Mouse (Mus musculus) layer of hippocampus, adult 9-10 months (tissue): Measurements from ENCODE around the gene Map3k3.
"Not testable (repeated sequence)": the region's sequence is repeated elsewhere in the genome, so short reads cannot be mapped to it uniquely, and the experiment has no call there.

Experiments
- DNase-seq: peaks from one replicate; pipeline ENCODE4 v3.0.0; 2022; ENCODE audit warnings: low spot score

Gene Map3k3

DNA sequence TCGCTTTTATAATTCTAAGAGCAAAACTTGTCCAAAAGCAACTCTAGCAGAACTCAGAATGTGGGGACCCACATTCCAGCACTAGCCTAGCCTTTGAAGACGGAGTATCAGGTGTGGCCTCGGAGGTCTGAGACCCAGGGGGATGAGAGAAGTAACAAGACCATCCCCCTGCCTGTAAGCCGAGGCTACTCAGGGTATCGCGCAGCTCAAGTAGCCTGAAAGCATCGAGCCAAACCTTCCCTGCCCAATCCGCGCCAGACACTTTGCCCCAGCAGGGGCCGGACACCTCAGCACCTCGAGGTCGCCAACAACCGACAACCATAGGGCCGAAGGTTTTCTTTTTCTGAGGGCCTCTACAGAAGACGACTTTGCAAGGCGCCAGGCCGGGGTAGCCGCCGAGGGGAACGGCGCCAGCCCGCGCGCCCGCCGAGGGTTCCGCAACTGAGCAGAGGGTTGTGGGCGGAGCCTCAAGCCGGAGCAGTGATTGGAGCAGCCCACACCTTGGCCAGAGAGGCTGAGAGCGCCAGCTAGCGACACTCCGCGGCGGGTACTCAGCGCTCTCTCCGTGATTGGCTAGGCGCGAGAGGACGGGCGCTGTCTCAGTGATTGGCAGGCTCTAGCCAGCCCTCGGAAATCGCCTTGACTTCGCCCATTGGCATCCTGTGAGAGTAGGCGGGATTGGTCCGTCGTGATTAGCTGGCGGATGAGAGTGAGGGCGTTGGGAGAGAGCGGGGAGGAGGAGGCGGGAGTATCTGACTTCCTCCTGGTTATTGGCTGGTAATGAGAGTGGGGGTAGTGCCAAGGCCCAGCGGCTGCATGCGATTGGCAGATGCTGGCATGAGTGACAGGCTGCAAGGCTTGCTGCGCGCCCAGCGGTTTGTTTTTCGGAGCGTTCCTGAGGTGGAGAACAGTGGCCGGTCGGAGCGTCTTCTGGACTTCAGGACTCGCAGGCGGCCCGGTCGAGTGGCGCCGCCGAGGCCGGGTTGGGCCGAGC is at the start of gene Map3k3:
Map3k3 (plus strand) TSS at position 906 of the 994 bp plus-strand sequence.
- DNase-seq = peak; percentile 99

DNA sequence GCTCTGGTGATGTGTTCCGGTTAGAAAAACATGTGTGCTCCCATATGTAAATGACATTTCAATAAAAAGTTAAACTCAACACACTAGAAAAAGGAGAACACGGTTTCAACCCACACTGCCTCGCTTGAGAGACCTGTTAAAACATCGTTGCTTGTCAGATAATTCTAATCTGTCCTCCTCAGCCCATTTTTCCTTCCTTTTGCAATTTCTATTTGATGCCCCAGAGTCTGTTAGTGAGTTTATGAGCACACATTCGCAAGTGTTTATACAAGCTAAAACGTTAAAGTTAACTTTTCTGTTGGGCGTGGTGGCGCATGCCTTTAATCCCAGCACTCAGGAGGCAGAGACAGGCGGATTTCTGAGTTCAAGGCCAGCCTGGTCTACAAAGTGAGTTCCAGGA is 49.4 kb upstream of the Map3k3 start:
- DNase-seq = no peak

DNA sequence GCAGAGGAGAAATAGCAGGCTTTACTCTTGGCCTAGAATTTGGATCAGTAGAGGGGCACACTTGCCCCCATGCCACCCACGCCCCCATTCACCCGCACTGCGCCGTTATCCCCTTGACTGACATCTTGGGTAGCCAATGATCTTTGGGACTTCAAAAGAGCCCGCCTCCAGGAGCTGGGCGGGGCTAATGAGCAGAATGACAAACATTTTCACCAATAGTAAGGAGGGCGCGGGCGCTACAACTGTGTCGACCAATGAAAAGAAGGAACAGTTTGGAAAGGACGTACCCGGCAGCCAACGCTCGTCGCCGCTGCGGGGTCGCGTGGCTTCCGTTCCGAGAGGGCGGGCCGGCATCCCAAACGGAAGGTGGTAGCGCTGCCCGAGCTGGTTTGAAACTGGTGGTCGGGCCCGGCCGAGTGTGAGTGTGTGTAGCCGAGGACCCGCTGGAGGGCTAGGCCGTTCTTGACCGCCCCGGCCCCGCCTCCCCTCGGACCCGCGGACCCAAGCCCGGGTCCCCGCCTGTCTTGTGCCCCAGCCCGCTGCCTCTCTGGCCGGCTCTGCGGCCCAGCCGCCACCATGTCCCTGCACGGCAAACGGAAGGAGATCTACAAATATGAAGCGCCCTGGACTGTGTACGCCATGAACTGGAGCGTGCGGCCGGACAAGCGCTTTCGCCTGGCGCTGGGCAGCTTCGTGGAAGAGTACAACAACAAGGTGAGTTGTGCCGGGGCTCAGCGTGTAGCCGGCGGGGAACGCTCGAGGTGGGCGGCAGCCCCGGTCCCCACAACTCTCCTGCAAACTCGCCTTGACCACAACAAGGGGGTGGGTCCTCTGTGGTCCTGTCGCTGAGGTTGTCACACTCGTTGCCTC is 47.6 kb upstream of the Map3k3 start, which contains the start of gene Dcaf7:
Dcaf7 (plus strand) TSS at position 325 of the 870 bp plus-strand sequence.
- DNase-seq = peak; percentile 100

DNA sequence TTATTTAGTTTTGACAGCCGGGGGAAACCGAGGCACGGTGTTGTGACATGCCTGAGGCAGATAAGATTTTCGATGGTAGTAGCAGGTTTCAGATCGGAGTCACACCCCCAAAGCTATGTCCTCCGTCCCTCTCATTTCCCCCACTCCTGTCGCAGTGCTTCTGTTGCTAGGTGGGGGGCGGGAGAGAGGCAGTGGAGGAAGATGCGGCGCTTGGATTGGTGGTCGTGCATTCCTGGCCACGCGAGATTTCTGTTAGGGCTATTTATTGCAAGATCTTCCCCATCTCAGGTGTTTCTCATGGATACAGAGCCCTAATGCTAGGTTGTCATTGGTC is 47.0 kb upstream of the Map3k3 start:
- no peak for DNase-seq

DNA sequence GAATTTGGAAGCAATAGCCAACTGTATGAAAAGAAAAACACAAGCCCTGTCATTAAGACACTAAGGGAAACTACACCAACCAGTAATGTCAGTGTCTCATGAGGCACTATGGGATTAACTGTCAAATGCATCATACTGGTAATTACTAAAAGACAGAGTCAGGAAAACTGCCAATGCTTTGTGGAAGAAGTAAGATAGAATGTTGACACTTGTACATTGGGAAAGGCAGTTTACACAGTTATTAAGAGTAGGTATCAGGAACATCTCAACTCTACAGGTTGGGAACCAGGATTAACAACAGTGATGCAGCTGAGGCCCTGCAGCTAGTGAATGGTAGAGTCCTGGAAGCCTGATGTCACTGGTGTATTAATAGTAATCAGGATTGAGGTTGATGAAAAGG is 40.1 kb upstream of the Map3k3 start:
- no peak for DNase-seq

DNA sequence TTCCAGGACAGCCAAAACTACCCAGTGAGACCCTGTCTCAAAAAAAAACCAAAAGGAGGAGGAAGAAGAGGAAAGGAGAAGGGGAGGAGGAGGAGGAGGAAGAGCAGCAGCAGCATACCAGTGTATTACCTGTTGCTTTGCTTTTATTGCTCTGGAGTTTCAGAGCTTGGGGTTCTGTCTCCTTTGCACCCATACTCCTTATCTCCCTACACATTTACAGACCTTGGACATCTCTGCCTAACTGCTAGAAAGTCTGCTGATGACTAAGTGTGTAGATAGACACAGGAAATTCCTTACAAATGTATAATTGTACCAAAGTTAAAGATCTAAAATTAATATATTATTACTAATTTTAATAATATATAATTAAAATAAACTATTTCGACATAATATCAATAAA is 39.2 kb upstream of the Map3k3 start:
- no peak for DNase-seq

DNA sequence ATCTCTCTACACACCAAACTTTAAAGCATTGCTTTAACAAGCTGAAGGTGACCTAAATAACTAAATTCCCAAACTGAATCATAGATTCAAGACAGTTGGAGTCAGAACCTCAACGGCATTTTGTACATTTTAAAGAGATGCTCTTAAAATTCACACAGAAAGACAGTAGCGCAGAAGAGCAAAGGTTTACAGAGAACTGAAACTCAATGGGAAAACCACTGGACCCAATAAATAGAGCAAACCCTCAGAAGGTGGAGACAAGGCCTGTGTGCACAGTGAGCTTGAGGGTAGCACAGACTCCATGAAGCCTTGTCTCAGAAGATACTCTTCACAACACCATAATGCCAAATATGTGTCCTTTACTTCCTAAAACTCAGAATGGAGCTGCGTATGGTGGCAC is 38.6 kb upstream of the Map3k3 start:
- no peak for DNase-seq

DNA sequence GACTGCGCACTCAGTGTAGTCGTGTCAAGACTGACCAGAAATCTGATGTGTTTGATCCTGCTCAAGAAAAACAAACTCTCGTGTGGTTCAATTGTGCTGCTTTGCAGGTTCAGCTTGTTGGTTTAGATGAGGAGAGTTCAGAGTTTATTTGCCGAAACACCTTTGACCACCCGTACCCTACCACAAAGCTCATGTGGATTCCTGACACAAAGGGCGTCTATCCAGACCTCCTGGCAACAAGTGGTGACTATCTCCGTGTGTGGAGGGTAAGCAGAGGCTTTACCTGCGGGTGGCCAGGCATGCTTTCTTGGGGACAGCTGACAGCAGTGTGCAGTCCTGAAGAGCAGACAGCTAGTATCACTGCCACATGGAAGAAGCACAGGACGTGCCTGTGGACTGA is 37.8 kb upstream of the Map3k3 start:
- no peak for DNase-seq

DNA sequence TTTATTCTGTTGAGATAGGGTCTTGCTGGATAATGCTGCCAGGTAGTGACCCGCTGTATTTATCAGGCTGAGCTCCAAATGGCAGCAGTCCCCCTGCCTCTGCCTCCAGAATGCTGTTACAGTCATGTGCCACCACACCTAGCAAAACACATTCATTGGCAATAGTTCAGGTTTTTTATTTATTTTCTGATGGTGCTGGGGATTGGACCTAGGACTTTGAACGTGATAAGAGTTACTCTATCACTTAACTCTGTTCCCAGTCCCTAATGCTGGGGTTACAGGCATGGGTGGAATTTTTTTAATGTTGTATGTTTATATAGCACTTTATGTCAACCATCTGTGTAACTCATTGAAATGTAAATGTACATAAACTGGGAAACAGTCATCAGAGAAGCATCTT is 30.5 kb upstream of the Map3k3 start:
- DNase-seq = no peak

DNA sequence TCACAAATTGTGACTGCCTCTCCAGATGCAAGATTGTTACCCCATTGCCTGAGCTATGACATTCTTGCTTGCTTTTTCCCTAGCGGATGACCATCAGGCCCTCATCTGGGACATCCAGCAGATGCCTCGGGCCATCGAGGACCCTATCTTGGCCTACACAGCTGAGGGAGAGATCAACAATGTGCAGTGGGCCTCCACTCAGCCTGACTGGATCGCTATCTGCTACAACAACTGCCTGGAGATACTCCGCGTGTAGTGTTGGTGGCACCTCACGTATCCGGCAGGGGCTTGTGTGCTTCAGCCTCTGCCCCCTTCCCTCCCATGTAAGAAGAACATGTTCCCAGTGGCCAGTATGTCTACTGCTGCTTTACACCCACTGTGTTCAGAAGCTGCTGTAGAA is 29.8 kb upstream of the Map3k3 start:
- no peak for DNase-seq

DNA sequence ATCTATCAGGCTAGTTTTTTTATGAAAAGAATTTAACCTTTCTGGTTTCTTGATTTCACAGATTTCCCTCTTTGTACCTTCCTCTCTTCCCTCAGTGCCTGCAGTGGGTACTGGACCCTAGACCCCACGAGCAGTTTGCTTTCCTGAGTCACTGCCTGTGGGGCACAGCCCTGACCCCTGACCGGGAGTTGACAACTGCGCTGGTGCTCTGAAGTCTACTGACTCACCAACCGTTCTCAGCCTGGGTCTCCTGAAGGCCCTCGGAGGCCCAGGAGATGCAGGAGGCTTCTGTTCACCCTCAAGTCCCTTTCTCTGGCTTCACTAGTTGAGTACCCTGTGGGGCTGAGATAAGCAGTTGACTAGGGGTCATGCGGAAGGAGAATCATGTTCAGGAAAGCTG is 29.1 kb upstream of the Map3k3 start:
- no peak for DNase-seq

DNA sequence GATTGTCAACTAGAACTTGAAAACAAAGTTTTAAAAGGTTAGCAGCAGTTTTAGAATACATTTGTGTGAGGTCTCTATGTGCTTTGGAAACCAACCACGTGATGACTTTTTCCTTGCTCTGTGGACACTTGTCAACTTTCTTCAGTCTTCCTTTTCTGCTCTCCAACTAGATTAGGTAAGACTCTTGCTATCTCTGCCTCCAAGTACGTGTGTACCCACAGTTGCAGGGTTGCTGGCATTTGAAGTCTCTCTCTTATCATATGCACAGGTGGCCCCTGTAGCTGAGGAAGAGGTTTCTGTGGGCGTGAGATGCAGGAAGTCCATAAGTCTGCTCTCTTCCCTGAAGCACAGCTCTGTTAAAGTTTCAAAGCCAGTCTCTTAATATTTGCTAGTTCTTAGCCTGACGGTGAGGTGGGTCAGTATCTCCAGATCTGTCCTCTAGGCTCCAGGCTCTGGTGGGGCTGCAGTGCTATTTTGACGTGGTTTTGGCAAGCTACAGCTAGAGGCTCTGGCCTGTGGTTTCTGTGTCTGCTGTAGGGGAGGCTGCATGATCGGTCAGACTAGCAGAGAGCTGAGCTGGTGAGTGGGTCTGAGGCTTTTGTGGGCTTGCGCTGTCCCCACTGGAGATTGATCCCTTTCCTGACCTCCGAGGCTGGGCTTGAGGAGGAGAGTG is 27.5 kb upstream of the Map3k3 start:
- DNase-seq = no peak

DNA sequence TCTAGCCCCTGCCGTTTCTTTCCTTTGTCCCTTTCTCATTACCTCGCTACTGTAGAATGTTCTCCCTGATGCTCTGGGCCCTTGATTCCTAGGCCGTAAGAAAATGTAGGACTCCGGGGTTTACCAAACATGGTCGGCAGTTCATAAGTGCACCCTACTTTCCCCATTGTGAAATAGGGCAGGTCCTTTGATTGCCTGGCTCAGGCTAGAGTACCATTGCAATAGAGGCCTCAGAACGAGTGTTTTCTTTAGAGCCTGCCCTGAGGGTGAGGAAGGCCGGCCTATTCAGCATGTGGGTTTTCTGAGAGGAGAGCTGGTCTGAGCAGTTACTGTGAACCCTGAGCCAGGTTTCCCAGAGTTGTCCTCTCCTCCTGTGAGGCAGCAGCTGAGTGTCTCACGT is 26.4 kb upstream of the Map3k3 start:
- no peak for DNase-seq

DNA sequence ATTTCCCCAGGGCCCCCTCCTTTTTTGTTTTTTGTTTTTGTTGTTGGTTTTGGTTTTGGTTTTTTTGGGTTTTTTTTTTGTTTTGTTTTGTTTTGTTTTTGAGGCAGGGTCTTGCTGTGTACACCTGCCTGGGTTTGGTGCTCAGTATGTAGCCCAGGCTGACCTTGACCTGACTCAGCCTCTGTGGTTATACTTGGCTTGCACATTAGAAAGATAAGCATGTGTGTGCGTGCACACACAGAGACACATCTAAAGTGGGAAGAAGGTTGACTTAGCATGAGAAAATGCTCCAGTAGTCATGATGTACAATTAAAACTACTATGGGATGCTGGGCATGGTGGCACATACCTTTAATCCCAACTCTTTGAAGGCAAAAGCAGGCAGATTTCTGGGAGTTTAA is 23.9 kb upstream of the Map3k3 start:
- DNase-seq = no peak

DNA sequence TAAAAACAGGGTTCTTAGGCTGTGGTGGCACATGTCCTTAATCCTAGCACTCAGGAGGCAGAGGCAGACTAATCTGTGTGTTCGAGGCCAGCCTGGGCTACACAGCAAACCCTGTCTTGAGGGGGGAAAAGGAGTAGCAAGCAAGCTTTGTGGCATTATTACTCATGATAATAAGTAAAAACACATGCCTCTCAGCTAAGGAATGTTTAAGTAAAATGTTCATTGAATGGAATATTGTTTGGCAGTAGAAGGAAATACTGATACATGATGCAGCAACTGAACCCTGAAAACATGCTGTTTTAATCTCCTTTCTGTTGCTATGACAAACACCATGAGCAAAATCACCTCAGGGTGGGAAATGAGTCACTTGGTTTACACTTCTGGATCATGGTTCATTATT is 23.1 kb upstream of the Map3k3 start:
- DNase-seq = no peak

DNA sequence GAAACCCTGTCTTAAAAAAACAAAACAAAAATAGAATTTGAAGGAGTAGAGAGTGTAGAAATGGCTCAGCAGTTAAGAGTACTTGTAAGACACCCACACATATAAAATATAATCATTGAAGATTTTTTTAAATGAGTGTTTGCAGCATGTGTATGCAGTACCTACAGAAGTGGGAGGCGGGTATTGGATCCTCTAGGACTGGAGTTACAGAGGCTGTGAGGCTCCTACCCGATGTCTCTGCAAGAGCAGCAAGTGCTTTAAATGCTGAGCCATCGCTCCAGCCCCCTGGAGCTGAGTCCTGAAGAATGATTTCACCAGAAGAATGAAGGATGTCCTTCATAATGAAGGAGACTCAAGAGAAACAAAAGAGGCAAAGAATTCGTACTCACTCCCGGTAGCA is 20.7 kb upstream of the Map3k3 start:
- DNase-seq = no peak

DNA sequence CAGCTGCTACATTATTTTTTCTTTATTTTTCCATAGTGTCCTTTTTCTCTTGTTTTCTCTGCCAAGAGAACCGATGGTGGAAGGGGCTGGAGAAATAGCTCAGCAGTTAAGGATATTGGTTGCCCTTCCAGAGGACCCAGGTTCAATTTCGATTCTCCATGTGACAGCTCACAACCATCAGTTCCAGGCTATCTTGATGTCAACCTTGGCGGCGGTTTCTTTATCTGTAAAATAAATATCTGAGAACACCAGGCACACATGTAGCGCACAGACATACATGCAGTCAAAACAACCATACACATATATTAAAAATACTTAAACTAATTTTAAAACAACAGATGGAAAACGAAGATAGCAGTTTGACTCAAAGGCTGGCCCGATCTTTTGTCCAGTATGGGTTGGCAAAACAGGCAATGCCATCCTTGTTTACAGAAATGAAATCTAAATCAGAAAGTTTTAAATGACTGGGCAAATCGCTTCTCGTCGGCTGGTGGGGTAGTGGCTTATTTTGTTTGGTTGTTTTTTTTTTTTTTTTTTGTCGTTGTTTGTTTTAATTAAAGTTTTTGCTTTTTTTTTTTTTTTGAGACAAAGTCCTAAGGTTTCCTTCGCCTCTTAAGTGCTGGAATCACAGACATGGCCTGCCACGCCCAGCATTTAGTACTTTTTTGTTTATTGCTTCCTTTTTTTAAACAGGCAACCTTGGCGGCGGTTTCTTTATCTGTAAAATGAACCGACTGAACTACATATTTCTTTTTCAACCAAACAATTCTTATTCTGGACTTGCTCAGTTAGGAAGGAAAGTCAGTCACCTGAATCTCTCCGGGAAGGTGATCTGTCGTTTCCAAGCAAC is 19.1 kb upstream of the Map3k3 start:
- DNase-seq = no peak

DNA sequence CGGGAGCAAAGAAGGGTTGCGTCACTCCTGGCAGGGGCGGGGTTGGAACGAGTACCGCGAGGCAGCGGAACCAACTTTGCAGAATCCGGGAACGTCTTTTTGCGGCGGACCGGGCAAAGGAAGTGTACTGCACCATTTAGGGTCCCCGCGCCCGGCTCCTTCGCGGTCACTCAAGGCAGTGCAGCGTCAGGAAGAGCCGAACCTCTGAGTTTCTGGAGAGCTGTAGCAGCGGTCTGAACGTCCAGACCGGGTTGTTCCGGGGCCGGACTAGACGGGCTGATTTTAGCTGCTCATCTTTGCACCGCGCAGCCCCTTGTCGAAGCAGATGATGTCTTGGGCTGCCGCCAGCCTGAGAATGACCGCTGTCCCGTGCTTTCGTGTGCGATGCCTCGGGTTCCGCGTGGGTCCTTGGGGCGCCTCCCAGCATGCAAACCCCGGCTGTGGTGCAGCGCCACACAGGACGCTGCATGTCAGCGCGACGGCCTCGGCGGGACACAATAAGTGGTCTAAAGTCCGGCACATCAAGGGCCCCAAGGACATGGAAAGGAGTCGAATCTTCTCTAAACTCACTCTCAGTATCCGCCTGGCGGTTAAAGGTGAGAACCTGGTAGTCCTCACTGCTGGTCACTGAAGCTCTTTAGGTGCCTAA is 18.4 kb upstream of the Map3k3 start, which contains the start of gene Taco1:
Taco1 (plus strand) TSS at position 139 of the 649 bp plus-strand sequence.
- peak; percentile 85 for DNase-seq

DNA sequence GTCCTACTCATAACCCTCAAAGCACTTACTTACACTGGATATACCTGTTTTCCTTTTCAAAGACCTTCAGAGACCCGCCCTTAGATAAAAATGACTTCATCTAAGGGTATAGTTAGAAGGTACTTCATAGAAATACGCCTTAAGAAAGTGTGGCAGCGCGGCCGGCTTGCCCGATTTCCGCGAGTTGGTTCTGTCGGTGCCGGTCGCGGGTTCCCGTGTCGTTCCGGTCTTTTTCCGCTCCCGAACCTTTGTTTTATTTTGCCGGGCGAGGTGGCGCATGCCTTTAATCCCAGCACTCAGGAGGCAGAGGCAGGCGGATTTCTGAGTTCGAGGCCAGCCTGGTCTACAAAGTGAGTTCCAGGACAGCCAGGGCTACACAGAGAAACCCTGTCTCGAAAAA is 17.8 kb upstream of the Map3k3 start:
- DNase-seq = not testable (repeated sequence)

DNA sequence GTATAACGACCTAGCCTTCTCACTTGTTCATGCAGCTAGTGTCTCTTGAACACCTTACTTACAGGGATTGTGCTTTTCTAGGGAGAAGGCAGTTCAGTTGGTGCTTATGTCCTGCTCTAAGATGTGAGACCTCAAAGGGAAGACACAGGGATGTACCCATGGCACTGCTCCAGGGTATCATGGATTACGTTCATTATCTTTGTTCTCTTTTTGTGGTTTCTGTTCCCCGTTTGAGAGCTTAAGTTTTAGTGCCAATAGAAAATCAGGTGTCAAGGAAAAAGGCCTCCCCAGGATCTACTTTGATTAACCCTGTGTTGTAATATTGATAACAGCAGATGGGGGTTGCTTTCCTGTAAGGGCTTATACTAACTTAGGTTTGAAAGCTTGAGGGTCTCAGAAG is 10.6 kb upstream of the Map3k3 start:
- DNase-seq = no peak

DNA sequence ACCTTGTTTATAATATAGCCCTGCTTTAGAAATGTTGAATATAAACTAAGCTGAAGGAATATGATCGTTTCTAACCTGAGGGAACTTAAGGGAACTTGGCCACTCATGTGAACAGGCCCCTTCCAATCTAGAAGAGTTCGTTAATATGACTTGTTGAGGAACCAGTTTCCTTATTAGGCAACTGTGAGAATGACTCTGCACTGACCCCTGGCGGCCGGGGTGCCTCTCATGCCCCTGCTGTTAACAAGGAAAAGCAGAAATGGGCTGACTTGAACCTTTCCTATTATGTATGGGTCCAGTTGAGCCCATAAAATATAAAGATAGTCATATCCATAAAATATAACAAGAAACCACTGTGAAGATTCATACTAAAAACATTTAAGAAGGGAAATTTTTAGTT is 8.1 kb upstream of the Map3k3 start:
- peak; percentile 31 for DNase-seq
